Mouse (Mus musculus) CH12.LX (cell line): ENCODE data around the gene Cops7a. TPM values are rescaled to one million over a fixed set of nuclear protein-coding genes. Genes with fewer than 3 reads are reported as not detected.

Source experiments
- DNase-seq: peaks from one replicate; pipeline ENCODE4 v3.0.0-alpha.2; 2013; ENCODE audit errors: extremely low read depth
- H3K27ac ChIP-seq: 2 replicates; pipeline ENCODE4 v1.5.1; 2012; ENCODE audit warnings: low read depth, mild to moderate bottlenecking, control low read depth, moderate library complexity; ENCODE audit not compliant: insufficient read depth
- H3K27me3 ChIP-seq: replicated peaks from 2 replicates; pipeline ENCODE3; 2012; ENCODE audit warnings: inconsistent platforms
- H3K36me3 ChIP-seq, 2 experiments: replicated peaks in 1 of 2; 2 replicates each; pipeline versions ENCODE3 to v1.6.1; 2012; ENCODE audit warnings: inconsistent platforms in 1 of 2, low read length in 1 of 2, mild to moderate bottlenecking in 1 of 2, mixed read lengths in 1 of 2, moderate library complexity in 1 of 2; ENCODE audit not compliant: control insufficient read depth in 1 of 2, insufficient read depth in 1 of 2
- H3K4me1 ChIP-seq, 2 experiments: 2 replicates each; pipeline ENCODE4 v1.6.1; 2012; ENCODE audit warnings: inconsistent platforms in 1 of 2, moderate library complexity in 1 of 2; ENCODE audit not compliant: insufficient read depth in 2 of 2, control insufficient read depth in 1 of 2
- H3K4me2 ChIP-seq: 2 replicates; pipeline ENCODE4 v1.6.1; 2012; ENCODE audit warnings: low read depth, mild to moderate bottlenecking, control low read depth; ENCODE audit not compliant: poor library complexity, insufficient read depth, severe bottlenecking
- H3K4me3 ChIP-seq, 3 experiments: fragments of 150-350 bp in 1 of 3; sonication (generic) in 1 of 3; replicated peaks in 1 of 3; 2 replicates each; pipeline versions ENCODE3 to v1.5.1; 2011 to 2012; ENCODE audit warnings: low read depth in 2 of 3, low read length in 2 of 3, mild to moderate bottlenecking in 2 of 3, moderate library complexity in 2 of 3, control low read depth in 1 of 3, improper control_type of control experiment in 1 of 3, inconsistent platforms in 1 of 3, mixed read lengths in 1 of 3; ENCODE audit not compliant: poor library complexity in 1 of 3
- H3K79me2 ChIP-seq: replicated peaks from 2 replicates; pipeline ENCODE4 v1.6.1; 2012; ENCODE audit warnings: mild to moderate bottlenecking, moderate library complexity; ENCODE audit not compliant: control insufficient read depth, poor library complexity, insufficient read depth, severe bottlenecking; ENCODE audit errors: extremely low read depth
- H3K9ac ChIP-seq: 2 replicates; pipeline ENCODE4 v1.6.1; 2012; ENCODE audit warnings: low read depth, mild to moderate bottlenecking, control low read depth, moderate library complexity; ENCODE audit not compliant: insufficient read depth
- H3K9me3 ChIP-seq: replicated peaks from 2 replicates; pipeline ENCODE3; 2012; ENCODE audit warnings: low read length, inconsistent platforms, mixed read lengths
- CHD1 ChIP-seq: IDR thresholded peaks from 2 replicates; pipeline ENCODE4 v1.6.1; 2012; ENCODE audit warnings: low read depth, low read length, improper control_type of control experiment, inconsistent platforms
- E2F4 ChIP-seq: IDR thresholded peaks from 2 replicates; pipeline ENCODE4 v1.6.1; 2011; ENCODE audit warnings: low read depth, low read length, improper control_type of control experiment; ENCODE audit not compliant: insufficient replicate concordance
- ELF1 ChIP-seq: IDR thresholded peaks from 2 replicates; pipeline ENCODE4 v1.6.1; 2014; ENCODE audit warnings: low read depth, mild to moderate bottlenecking, inconsistent platforms, low read length, improper control_type of control experiment
- GABPA ChIP-seq: IDR thresholded peaks from 2 replicates; pipeline ENCODE4 v1.6.1; 2012; ENCODE audit warnings: low read depth, low read length, improper control_type of control experiment, inconsistent platforms; ENCODE audit not compliant: insufficient replicate concordance
- JUN ChIP-seq: IDR thresholded peaks from 2 replicates; pipeline ENCODE4 v1.6.1; 2011; ENCODE audit warnings: low read depth, mild to moderate bottlenecking, low read length, improper control_type of control experiment, moderate library complexity; ENCODE audit not compliant: insufficient read depth
- KAT2A ChIP-seq: IDR thresholded peaks from 2 replicates; pipeline ENCODE4 v1.6.1; 2012; ENCODE audit warnings: low read length, improper control_type of control experiment, inconsistent platforms; ENCODE audit not compliant: insufficient replicate concordance
- MAFK ChIP-seq: IDR thresholded peaks from 2 replicates; pipeline ENCODE4 v1.6.1; 2011; ENCODE audit warnings: low read length, improper control_type of control experiment; ENCODE audit not compliant: insufficient replicate concordance
- MAX ChIP-seq: IDR thresholded peaks from 2 replicates; pipeline ENCODE4 v1.6.1; 2011; ENCODE audit warnings: low read length, improper control_type of control experiment
- MEF2A ChIP-seq: IDR thresholded peaks from 2 replicates; pipeline ENCODE4 v1.6.1; 2014; ENCODE audit warnings: low read depth, mild to moderate bottlenecking, inconsistent platforms, low read length, improper control_type of control experiment, borderline replicate concordance
- MYC ChIP-seq: IDR thresholded peaks from 2 replicates; pipeline ENCODE4 v1.6.1; 2011; ENCODE audit warnings: low read depth, mild to moderate bottlenecking, improper control_type of control experiment, low read length
- NELFE ChIP-seq: IDR thresholded peaks from 2 replicates; pipeline ENCODE4 v1.6.1; 2011; ENCODE audit warnings: low read depth, low read length, improper control_type of control experiment
- POLR2A ChIP-seq: IDR thresholded peaks from 2 replicates; pipeline ENCODE4 v1.6.1; 2011; ENCODE audit warnings: low read depth, mild to moderate bottlenecking, improper control_type of control experiment, low read length
- RAD21 ChIP-seq: IDR thresholded peaks from 2 replicates; pipeline ENCODE4 v1.6.1; 2011; ENCODE audit warnings: low read depth, mild to moderate bottlenecking, low read length, improper control_type of control experiment, moderate library complexity
- RCOR1 ChIP-seq: conservative IDR thresholded peaks from 2 replicates; pipeline ENCODE4 v1.6.1; 2012; ENCODE audit warnings: low read depth, mild to moderate bottlenecking, inconsistent platforms, low read length, improper control_type of control experiment
- SIN3A ChIP-seq: IDR thresholded peaks from 2 replicates; pipeline ENCODE4 v1.6.1; 2012; ENCODE audit warnings: low read length, improper control_type of control experiment, inconsistent platforms
- SMC3 ChIP-seq: IDR thresholded peaks from 2 replicates; pipeline ENCODE4 v1.6.1; 2011; ENCODE audit warnings: low read depth, low read length, improper control_type of control experiment
- TBP ChIP-seq: conservative IDR thresholded peaks from 2 replicates; pipeline ENCODE4 v1.6.1; 2011; ENCODE audit warnings: low read depth, low read length, improper control_type of control experiment
- TCF12 ChIP-seq: IDR thresholded peaks from 2 replicates; pipeline ENCODE4 v1.6.1; 2014; ENCODE audit warnings: low read depth, mild to moderate bottlenecking, inconsistent platforms, low read length, improper control_type of control experiment
- USF1 ChIP-seq: IDR thresholded peaks from 2 replicates; pipeline ENCODE4 v1.6.1; 2014; ENCODE audit warnings: low read depth, mild to moderate bottlenecking, inconsistent platforms, low read length, improper control_type of control experiment
- USF2 ChIP-seq: conservative IDR thresholded peaks from 2 replicates; pipeline ENCODE4 v1.6.1; 2011; ENCODE audit warnings: low read depth, low read length, improper control_type of control experiment
- ZC3H11A ChIP-seq: IDR thresholded peaks from 2 replicates; pipeline ENCODE4 v1.6.1; 2012; ENCODE audit warnings: low read depth, mild to moderate bottlenecking, inconsistent platforms, low read length, improper control_type of control experiment
- ZKSCAN1 ChIP-seq: IDR thresholded peaks from 2 replicates; pipeline ENCODE4 v1.6.1; 2012; ENCODE audit warnings: low read depth, inconsistent platforms, low read length, improper control_type of control experiment, borderline replicate concordance
- dilution Hi-C: fragments of 300-500 bp; cut with MboI; formaldehyde crosslinking; loops from 2 replicates; pipeline ENCODE4 v1.14.3; 2020; ENCODE audit warnings: low sequenced_read_pairs; ENCODE audit not compliant: extremely low pct_unique_long_range_greater_than_20kb, extremely low pct_ligation_motif_present
- in situ Hi-C: fragments of 300-500 bp; cut with MboI; formaldehyde crosslinking; loops from 3 replicates; pipeline ENCODE4 v1.14.3; 2019; ENCODE audit warnings: low sequenced_read_pairs, low pct_ligation_motif_present, low pct_unique_long_range_greater_than_20kb, mixed read lengths
- polyA plus RNA-seq: library from polyadenylated mRNA; unstranded; fragments of >175 nt; gene quantifications from 2 replicates; pipeline ENCODE4 v1.2.1, GENCODE M21; 2012; ENCODE audit warnings: low read depth; ENCODE audit not compliant: insufficient read length
- total RNA-seq, 2 experiments: library from RNA; depleted of rRNA; stranded (reverse); fragments of 300-350 nt in 1 of 2; fragments of >200 nt in 1 of 2; gene quantifications; 2 replicates each; pipeline ENCODE4 v1.2.3; 2012 to 2014

Cops7a gene
- total and polyA plus RNA-seq, 3 experiments = 73.2 to 114 (median 104) TPM

DNA sequence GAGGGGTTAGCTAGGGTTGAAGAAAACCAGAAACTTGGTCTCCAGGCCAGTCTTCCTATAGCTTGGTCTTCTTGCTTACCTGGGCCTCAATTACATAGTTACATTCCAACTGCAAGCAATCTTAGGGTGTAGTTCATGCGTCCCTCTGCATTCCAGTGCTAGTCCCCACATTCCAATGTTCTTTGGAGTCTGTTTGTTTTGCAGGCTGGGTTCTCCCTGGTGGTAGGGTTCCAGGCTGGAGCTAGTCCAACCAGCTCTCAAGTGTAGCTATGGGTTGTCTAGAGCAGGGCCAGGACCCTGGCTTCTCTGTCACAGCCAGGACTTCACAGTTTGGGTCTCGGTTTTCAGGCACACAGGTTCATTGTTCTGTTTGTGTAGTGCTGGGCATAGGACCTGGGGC is 27.8 kb downstream of the Cops7a start:
- Histone ChIP-seq H3K9ac (no peak overlapping the region), H3K4me3 (no peak overlapping the region), H3K27me3 (no peaks in the 10 kb centered on the region), H3K27ac (no peak overlapping the region), H3K79me2 (peaks cover 6% of the 10 kb centered on the region), H3K4me2 (no peak overlapping the region), H3K36me3 (peaks cover 41 to 68% of the 10 kb centered on the region in 2 experiments), H3K4me1 (peaks cover 1 to 5% of the 10 kb centered on the region in 2 experiments), H3K9me3 (peaks cover 2% of the 10 kb centered on the region)
- no peak for DNase-seq
- in situ Hi-C loops (loop anchor here (10.0 kb wide), 1 partner anchor 93 kb away; the partner anchor contains the start of gene Gnb3), dilution Hi-C loops (no loop called here)
- TF ChIP-seq ELF1 (no peak), RAD21 (no peak), TBP (no peak), E2F4 (no peak), MEF2A (no peak), JUN (no peak), MAX (no peak)

DNA sequence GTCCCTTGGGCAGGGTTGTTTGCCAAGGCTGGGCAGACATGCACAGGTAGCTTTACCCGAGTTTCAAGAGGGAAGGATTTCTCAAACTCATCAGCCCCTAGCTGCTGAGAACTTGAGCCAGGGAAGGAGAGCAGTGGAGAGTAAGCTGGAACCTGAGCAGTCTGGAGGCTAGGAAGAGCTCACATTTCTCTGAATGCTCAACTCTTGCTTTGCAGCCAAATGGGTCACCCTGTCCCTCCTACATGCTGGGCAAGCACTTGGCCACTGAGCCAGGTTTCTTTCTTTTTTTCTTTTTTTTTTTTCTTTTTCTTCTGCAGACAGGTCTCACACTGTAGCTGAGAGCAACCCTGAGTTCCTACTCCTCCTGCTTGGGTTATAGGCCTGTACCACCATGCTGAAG is 28.7 kb downstream of the Cops7a start:
- Histone ChIP-seq H3K27ac (no peak overlapping the region), H3K9me3 (peaks cover 2% of the 10 kb centered on the region), H3K4me2 (no peak overlapping the region), H3K79me2 (peaks cover 14% of the 10 kb centered on the region), H3K27me3 (no peaks in the 10 kb centered on the region), H3K36me3 (peaks cover 41 to 71% of the 10 kb centered on the region in 2 experiments), H3K4me3 (no peak overlapping the region), H3K9ac (no peak overlapping the region), H3K4me1 (peaks cover 5 to 12% of the 10 kb centered on the region in 2 experiments)
- dilution Hi-C loops (no loop called here), in situ Hi-C loops (loop anchor here (10.0 kb wide), 1 partner anchor 92 kb away; the partner anchor contains the start of gene Gnb3)
- TF ChIP-seq ELF1 (no peak), RCOR1 (no peak), MEF2A (no peak), USF1 (no peak), CHD1 (no peak), E2F4 (no peak), KAT2A (no peak), POLR2A (no peak), MAFK (no peak), ZKSCAN1 (no peak), TCF12 (no peak), MYC (no peak), SIN3A (no peak), USF2 (no peak), SMC3 (no peak), RAD21 (no peak), GABPA (no peak), ZC3H11A (no peak), NELFE (no peak)
- no peak for DNase-seq
